Mouse (Mus musculus) yolk sac, embryonic 10.5 days (tissue): ENCODE data around the gene Crx.

Experiments
- DNase-seq: peaks from one replicate; pipeline ENCODE4 v3.0.0-alpha.2; 2017; ENCODE audit warnings: low spot score

Crx gene

DNA sequence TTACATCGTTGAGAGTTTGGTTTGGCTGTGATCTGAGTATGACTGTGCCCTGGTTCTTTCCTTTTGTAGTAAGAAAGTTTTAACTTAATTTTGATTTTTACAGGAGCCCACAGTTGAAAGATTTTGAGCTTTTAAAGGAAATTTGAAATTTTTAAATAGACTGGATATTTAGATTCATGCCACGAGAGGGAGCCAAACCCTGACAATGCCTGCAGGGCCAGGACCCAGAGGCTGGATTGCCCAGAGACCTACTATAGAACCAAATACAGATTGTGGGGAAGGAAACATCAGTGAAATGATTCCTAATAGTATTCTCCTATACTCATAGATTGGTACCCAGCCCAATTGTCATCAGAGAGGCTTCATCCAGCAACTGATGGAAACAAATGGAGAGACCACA, 20.1 kb downstream of the Crx start:
- no peak for DNase-seq

- DNase-seq = no peak
Measured at GRCm38 (mm10) chr7:15839578-15839977, 40.2 kb downstream of the Crx start, which contains the start of gene Obox6. Gene Obox6 (minus strand): TSS chr7:15839678.
